Mouse (Mus musculus): ENCODE results near the gene Syf2.
"Not testable (repeated sequence)": the region's sequence is repeated elsewhere in the genome, so short reads cannot be mapped to it uniquely, and the experiment has no call there.

Syf2 gene

GRCm38 (mm10) chr4:134930684-134931481, at the start of gene Syf2:
Gene Syf2, plus strand, starts transcription at chr4:134930898.
- DNase-seq (ENCODE audit: low spot score): peak; percentile 96

GRCm38 (mm10) chr4:134883266-134883665, 47.4 kb upstream of the Syf2 start:
- DNase-seq (ENCODE audit: low spot score): peak; percentile 59

- no peak for DNase-seq (ENCODE audit: low spot score)
Measured at GRCm38 (mm10) chr4:134883808-134884207, 46.9 kb upstream of the Syf2 start.

- DNase-seq (ENCODE audit: low spot score): no peak
Measured at GRCm38 (mm10) chr4:134884364-134884763, 46.3 kb upstream of the Syf2 start.

- no peak for DNase-seq (ENCODE audit: low spot score)
Measured at GRCm38 (mm10) chr4:134892096-134892495, 38.6 kb upstream of the Syf2 start.

- DNase-seq (ENCODE audit: low spot score): no peak
Measured at GRCm38 (mm10) chr4:134897256-134897655, 33.4 kb upstream of the Syf2 start.

- no peak for DNase-seq (ENCODE audit: low spot score)
Measured at GRCm38 (mm10) chr4:134901126-134901525, 29.6 kb upstream of the Syf2 start.

- no peak for DNase-seq (ENCODE audit: low spot score)
Measured at GRCm38 (mm10) chr4:134903046-134903445, 27.7 kb upstream of the Syf2 start.

- not testable (repeated sequence) for DNase-seq (ENCODE audit: low spot score)
Measured at GRCm38 (mm10) chr4:134911406-134911805, 19.3 kb upstream of the Syf2 start.

- peak; percentile 80 for DNase-seq (ENCODE audit: low spot score)
Measured at GRCm38 (mm10) chr4:134913413-134913812, 17.3 kb upstream of the Syf2 start.

- no peak for DNase-seq (ENCODE audit: low spot score)
Measured at GRCm38 (mm10) chr4:134914122-134914863, 16.4 kb upstream of the Syf2 start.

- DNase-seq (ENCODE audit: low spot score): peak; percentile 97
Measured at GRCm38 (mm10) chr4:134914864-134915209, 15.9 kb upstream of the Syf2 start, which contains the start of gene Tmem50a. Gene Tmem50a, minus strand, starts transcription at chr4:134915024.

GRCm38 (mm10) chr4:134915223-134916050, 15.3 kb upstream of the Syf2 start:
- no peak for DNase-seq (ENCODE audit: low spot score)

- DNase-seq (ENCODE audit: low spot score): no peak
Measured at GRCm38 (mm10) chr4:134917194-134917593, 13.5 kb upstream of the Syf2 start.

GRCm38 (mm10) chr4:134918381-134918780, 12.3 kb upstream of the Syf2 start:
- DNase-seq (ENCODE audit: low spot score): no peak

GRCm38 (mm10) chr4:134919733-134920540, 10.8 kb upstream of the Syf2 start:
- no peak for DNase-seq (ENCODE audit: low spot score)

GRCm38 (mm10) chr4:134920631-134921030, 10.1 kb upstream of the Syf2 start:
- DNase-seq (ENCODE audit: low spot score): no peak

GRCm38 (mm10) chr4:134921703-134922102, 9.0 kb upstream of the Syf2 start:
- DNase-seq (ENCODE audit: low spot score): no peak

GRCm38 (mm10) chr4:134922111-134922924, 8.4 kb upstream of the Syf2 start:
- DNase-seq (ENCODE audit: low spot score): peak; percentile 20

GRCm38 (mm10) chr4:134922925-134923244, 7.8 kb upstream of the Syf2 start:
- peak; percentile 79 for DNase-seq (ENCODE audit: low spot score)
